Mouse (Mus musculus) heart, postnatal 0 days (tissue): ENCODE results near the gene Dnah7a.

Experiments
- CTCF ChIP-seq: IDR thresholded peaks from 2 replicates; pipeline ENCODE4 v1.5.1; 2016; ENCODE audit warnings: antibody characterized with exemption, control low read depth, low read depth
- EP300 ChIP-seq: IDR thresholded peaks from 2 replicates; pipeline ENCODE4 v1.6.1; 2016; ENCODE audit warnings: antibody characterized with exemption, low read depth

DNA sequence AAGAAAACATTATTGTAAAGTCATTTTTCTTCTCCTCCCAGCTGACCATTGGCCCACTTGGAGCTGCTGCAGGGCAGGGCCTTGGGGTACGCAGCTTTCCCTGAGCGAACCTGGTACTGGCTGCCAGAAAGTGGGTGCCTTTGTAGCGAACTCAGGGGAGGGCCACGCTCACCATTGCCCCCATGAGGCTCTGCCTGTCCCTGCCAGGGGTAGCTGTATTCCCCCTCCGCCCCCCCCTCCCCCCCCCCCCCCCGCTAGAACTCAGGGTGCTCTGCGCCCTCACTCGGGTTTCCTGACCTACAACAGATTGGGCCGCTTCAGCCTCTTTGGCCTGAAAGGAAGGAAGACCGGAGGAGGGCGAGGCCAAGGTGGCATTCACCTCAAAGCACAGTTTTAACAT lies 42.0 kb upstream of the Dnah7a start:
- TF ChIP-seq CTCF (no peak), EP300 (no peak)
